ENCODE assay signal across 9 mouse cellular contexts in the genomic region with DNA sequence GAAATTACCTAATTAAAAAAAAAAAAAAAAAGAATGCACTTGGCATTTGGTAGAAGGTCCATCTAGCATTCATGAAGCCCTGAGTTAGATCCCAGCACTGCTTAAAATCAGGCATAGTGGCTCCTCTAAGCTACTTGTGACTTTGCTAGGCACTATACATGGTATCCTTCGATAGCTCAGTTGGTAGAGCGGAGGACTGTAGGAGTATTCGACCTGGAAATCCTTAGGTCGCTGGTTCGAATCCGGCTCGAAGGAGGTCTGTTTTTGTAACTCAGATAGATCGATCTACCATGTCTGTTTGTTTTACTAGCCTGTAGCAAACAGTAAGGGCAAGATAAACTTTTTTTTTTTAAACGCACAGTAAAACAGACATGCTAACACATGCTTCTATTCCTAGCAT. TPM values are rescaled to one million over a fixed set of nuclear protein-coding genes. Genes with fewer than 3 reads are reported as not detected.
DNase-seq lines count a peak whose midpoint lies in the region; ATAC-seq and TF ChIP-seq lines count a peak whose summit lies in the region.
"Had no signal": no experiment of that assay in that cellular context is flagged by ENCODE, and none has a peak within 500 bp of the region (broad histone marks: within the 10 kb centered on the region; RNA-seq: fewer than 3 reads in every experiment).

No protein-coding gene starts in this region.

- peak overlapping the region in 1 of 3 experiments; percentile 24 for H3K4me3 ChIP-seq in CH12.LX (replicated peaks in 1 of 3; ENCODE audit: low read depth in 2 of 3, low read length in 2 of 3, poor library complexity in 1 of 3)
- H3K4me3 ChIP-seq in embryonic facial prominence, embryonic 13.5 days = no peak overlapping the region
- H3K4me3 ChIP-seq in liver, embryonic 14.5 days (ENCODE audit: insufficient read depth in 1 of 2, low read depth in 2 of 2, low read length in 2 of 2) = no peak overlapping the region

- no peak overlapping the region for H3K9ac ChIP-seq in CH12.LX (ENCODE audit: insufficient read depth, low read depth)
- no peak overlapping the region for H3K9ac ChIP-seq in embryonic facial prominence, embryonic 13.5 days
- no peak overlapping the region for H3K9ac ChIP-seq in liver, embryonic 14.5 days (replicated peaks)

- H3K79me2 ChIP-seq in CH12.LX (replicated peaks; ENCODE audit: control insufficient read depth, extremely low read depth, insufficient read depth, poor library complexity, severe bottlenecking) = no peaks in the 10 kb centered on the region

- in situ Hi-C loops in CH12.LX (cut with MboI; ENCODE audit: low pct_ligation_motif_present, low pct_unique_long_range_greater_than_20kb, low sequenced_read_pairs) = no loop called here

- no peak overlapping the region for H3K27ac ChIP-seq in CH12.LX (ENCODE audit: insufficient read depth, low read depth)
- H3K27ac ChIP-seq in embryonic facial prominence, embryonic 13.5 days = no peak overlapping the region
- H3K27ac ChIP-seq in liver, embryonic 14.5 days = no peak overlapping the region

- H3K36me3 ChIP-seq in CH12.LX (replicated peaks in 1 of 2; ENCODE audit: control insufficient read depth in 1 of 2, insufficient read depth in 1 of 2, low read length in 1 of 2) = no peaks in the 10 kb centered on the region
- no peaks in the 10 kb centered on the region for H3K36me3 ChIP-seq in embryonic facial prominence, embryonic 13.5 days
- H3K36me3 ChIP-seq in liver, embryonic 14.5 days (replicated peaks; ENCODE audit: control insufficient read depth, insufficient read depth, low read depth) = no peaks in the 10 kb centered on the region

- TF ChIP-seq CTCF in CH12.LX (conservative IDR thresholded peaks at IDR 0.05 in 1 of 2, IDR thresholded peaks at IDR 0.05 in 1 of 2; ENCODE audit: low read depth in 2 of 2, low read length in 2 of 2) = no peak
- no peak for TF ChIP-seq CTCF in liver, embryonic 14.5 days (IDR thresholded peaks at IDR 0.05; ENCODE audit: low read depth)

- TF ChIP-seq RAD21 in CH12.LX (IDR thresholded peaks at IDR 0.05; ENCODE audit: low read depth, low read length) = no peak

- WGBS in embryonic facial prominence, embryonic 13.5 days = 2% methylated on average over 9 of the region's 9 CpGs
- WGBS in liver, embryonic 14.5 days (ENCODE audit: insufficient replicate concordance) = under 1% methylated on average over 9 of the region's 9 CpGs

- intact Hi-C loops in heart, postnatal 10 days (cut with DNase I) = no loop called here

- H3K9me3 ChIP-seq in CH12.LX (replicated peaks; ENCODE audit: low read length) = no peaks in the 10 kb centered on the region
- no peaks in the 10 kb centered on the region for H3K9me3 ChIP-seq in embryonic facial prominence, embryonic 13.5 days
- no peaks in the 10 kb centered on the region for H3K9me3 ChIP-seq in liver, embryonic 14.5 days (ENCODE audit: control insufficient read depth, low read length)

- peak overlapping the region; percentile 61; the same call in 1 of the 2 replicates for H3K4me2 ChIP-seq in CH12.LX (ENCODE audit: insufficient read depth, low read depth, poor library complexity, severe bottlenecking)
- no peak overlapping the region for H3K4me2 ChIP-seq in embryonic facial prominence, embryonic 13.5 days
- H3K4me2 ChIP-seq in liver, embryonic 14.5 days (ENCODE audit: low read depth) = peak overlapping the region; percentile 79

- H3K27me3 ChIP-seq in CH12.LX (replicated peaks) = peaks cover 2% of the 10 kb centered on the region
- H3K27me3 ChIP-seq in embryonic facial prominence, embryonic 13.5 days = no peaks in the 10 kb centered on the region; the same call in 1 of the 2 replicates
- H3K27me3 ChIP-seq in liver, embryonic 14.5 days (ENCODE audit: control insufficient read depth, insufficient read depth, low read length) = no peaks in the 10 kb centered on the region

- peak; percentile 96 for DNase-seq in CH12.LX (ENCODE audit: extremely low read depth)
- peak; percentile 66 to 82 for DNase-seq in adrenal gland, adult 18-20 months (ENCODE audit: low spot score in 2 of 2)
- peak; percentile 66 to 74 for DNase-seq in heart, postnatal 10 days
- peak; percentile 47 to 73 for DNase-seq in kidney, postnatal 25 days
- peak; percentile 83 to 86 (median 86) for DNase-seq in liver, embryonic 14.5 days (ENCODE audit: low read depth in 3 of 3, low spot score in 3 of 3)
- peak; percentile 24 for DNase-seq in ovary, postnatal 36 days (ENCODE audit: low spot score)
- peak; percentile 82 for DNase-seq in thymus, postnatal 4 days

- ATAC-seq in embryonic facial prominence, embryonic 13.5 days (ENCODE audit: insufficient number of reproducible peaks, insufficient read depth, low FRiP score, low TSS enrichment, low read depth) = 0 out of 2 replicates have a peak, but pooled peaks have one; percentile 79
- peak; percentile 51 for ATAC-seq in liver, embryonic 14.5 days (ENCODE audit: insufficient read depth)

- dilution Hi-C loops in CH12.LX (cut with MboI; ENCODE audit: extremely low pct_ligation_motif_present, extremely low pct_unique_long_range_greater_than_20kb, low sequenced_read_pairs) = no loop called here

- H3K4me1 ChIP-seq in CH12.LX (ENCODE audit: control insufficient read depth in 1 of 2, insufficient read depth in 2 of 2) = peaks cover 0 to 5% of the 10 kb centered on the region in 2 experiments; a peak in 1 of 4 replicates
- peaks cover 15% of the 10 kb centered on the region for H3K4me1 ChIP-seq in embryonic facial prominence, embryonic 13.5 days
- peaks cover 4 to 16% of the 10 kb centered on the region in 2 experiments; a peak in 3 of 4 replicates for H3K4me1 ChIP-seq in liver, embryonic 14.5 days (replicated peaks; ENCODE audit: control insufficient read depth in 2 of 2, insufficient read depth in 2 of 2, low read length in 1 of 2)

- no peak for TF ChIP-seq EP300 in CH12.LX (IDR thresholded peaks at IDR 0.05; ENCODE audit: low read length)
- TF ChIP-seq EP300 in liver, embryonic 14.5 days (IDR thresholded peaks at IDR 0.05; ENCODE audit: low read depth) = peak; percentile 43; the same call in 1 of the 2 replicates

- TF ChIP-seq POLR2A in CH12.LX (IDR thresholded peaks at IDR 0.05; ENCODE audit: low read depth, low read length) = no peak

TF ChIP-seq in CH12.LX, 34 proteins besides CTCF, POLR2A, EP300 and RAD21 (continues in another document):
- TF ChIP-seq GABPA (IDR thresholded peaks at IDR 0.05; ENCODE audit: insufficient replicate concordance, low read depth, low read length) (no peak), CHD1 (IDR thresholded peaks at IDR 0.05; ENCODE audit: low read depth, low read length) (no peak), E2F4 (IDR thresholded peaks at IDR 0.05; ENCODE audit: insufficient replicate concordance, low read depth, low read length) (peak; percentile 94), MXI1 (IDR thresholded peaks at IDR 0.05; ENCODE audit: low read depth, low read length) (no peak), MEF2A (IDR thresholded peaks at IDR 0.05; ENCODE audit: borderline replicate concordance, low read depth, low read length) (no peak), PAX5 (IDR thresholded peaks at IDR 0.05; ENCODE audit: low read length) (no peak), SMC3 (IDR thresholded peaks at IDR 0.05; ENCODE audit: low read depth, low read length) (no peak), MAZ (IDR thresholded peaks at IDR 0.05; ENCODE audit: low read depth, low read length) (no peak), MAX (IDR thresholded peaks at IDR 0.05; ENCODE audit: low read length) (no peak), TBP (conservative IDR thresholded peaks at IDR 0.05; ENCODE audit: low read depth, low read length) (peak; percentile 99), KAT2A (IDR thresholded peaks at IDR 0.05; ENCODE audit: insufficient replicate concordance, low read length) (peak; percentile 88; the same call in 1 of the 2 replicates), USF2 (conservative IDR thresholded peaks at IDR 0.05; ENCODE audit: low read depth, low read length) (no peak), TCF12 (IDR thresholded peaks at IDR 0.05; ENCODE audit: low read depth, low read length) (no peak), NRF1 (IDR thresholded peaks at IDR 0.05; ENCODE audit: low read depth, low read length) (peak; percentile 72), ZMIZ1 (IDR thresholded peaks at IDR 0.05; ENCODE audit: low read depth, low read length) (no peak), SIN3A (IDR thresholded peaks at IDR 0.05; ENCODE audit: low read length) (no peak), ZNF384 (IDR thresholded peaks at IDR 0.05; ENCODE audit: low read depth, low read length) (peak; percentile 72), ELF1 (IDR thresholded peaks at IDR 0.05; ENCODE audit: low read depth, low read length) (peak; percentile 98), JUND (conservative IDR thresholded peaks at IDR 0.05; ENCODE audit: low read depth, low read length) (no peak), ZC3H11A (IDR thresholded peaks at IDR 0.05; ENCODE audit: low read depth, low read length) (no peak), MYC (IDR thresholded peaks at IDR 0.05; ENCODE audit: low read depth, low read length) (no peak)

RNA-seq across cellular contexts. Expression of gene Btn1a1, which starts 1.2 kb away (rescaled TPM):
- 0.38 and 0.51 TPM in 2 replicates for total RNA-seq in CH12.LX (2012; rRNA removed)
- total RNA-seq in CH12.LX (2014; rRNA removed) = 0.20 TPM in 2 replicates
- 0.08 and 0.21 TPM in 2 replicates for polyA plus RNA-seq in CH12.LX (2012; ENCODE audit: insufficient read length, low read depth)
- total RNA-seq in adrenal gland, adult 18-20 months (2021) = under 1 TPM in 1 of 2 experiments, not detected in 1; 0.10 TPM
- polyA plus RNA-seq in embryonic facial prominence, embryonic 13.5 days (2015; fragmentation: Nextera tagmentation; extraction: Ambion mirVana) = not detected in 2 replicates
- not detected for total RNA-seq in heart, postnatal 10 days (2021)
- polyA plus RNA-seq in liver, embryonic 14.5 days (2012; rRNA removed) = 1.5 and 2.1 TPM in 2 replicates
- polyA plus RNA-seq in liver, embryonic 14.5 days (2014; fragmentation: Nextera tagmentation; extraction: Ambion mirVana) = 1.5 and 1.8 TPM in 2 replicates

RNA-seq across cellular contexts. Expression of gene Btn2a2, which starts 21.7 kb away (rescaled TPM):
- total RNA-seq in CH12.LX (2012; rRNA removed) = 1.1 and 1.3 TPM in 2 replicates
- 1.2 and 1.3 TPM in 2 replicates for total RNA-seq in CH12.LX (2014; rRNA removed)
- polyA plus RNA-seq in CH12.LX (2012; ENCODE audit: insufficient read length, low read depth) = 2.1 and 2.8 TPM in 2 replicates
- not detected for total RNA-seq in adrenal gland, adult 18-20 months (2021)
- 1.5 and 1.7 TPM in 2 replicates for polyA plus RNA-seq in embryonic facial prominence, embryonic 13.5 days (2015; fragmentation: Nextera tagmentation; extraction: Ambion mirVana)
- total RNA-seq in heart, postnatal 10 days (2021) = not detected
- 0.01 TPM in 1 of 2 replicates, not detected in the other for polyA plus RNA-seq in liver, embryonic 14.5 days (2012; rRNA removed)
- polyA plus RNA-seq in liver, embryonic 14.5 days (2014; fragmentation: Nextera tagmentation; extraction: Ambion mirVana) = not detected in 2 replicates
- polyA plus RNA-seq: gonadal fat pad, adult 2 months had no signal

RNA-seq across cellular contexts. Expression of gene Abt1, which starts 43.2 kb away (rescaled TPM):
- total RNA-seq in CH12.LX (2012; rRNA removed) (10.1 and 13.1 TPM in 2 replicates), CH12.LX (2014; rRNA removed) (14.4 and 15.4 TPM in 2 replicates)
- 11.7 and 12.9 TPM in 2 replicates for polyA plus RNA-seq in CH12.LX (2012; ENCODE audit: insufficient read length, low read depth)
- 1 to 10 TPM; 7.9 to 8.4 TPM for total RNA-seq in adrenal gland, adult 18-20 months (2021)
- polyA plus RNA-seq in embryonic facial prominence, embryonic 13.5 days (2015; fragmentation: Nextera tagmentation; extraction: Ambion mirVana) = 13.1 and 14.6 TPM in 2 replicates
- 1 to 10 TPM; 5.3 to 5.6 TPM for total RNA-seq in heart, postnatal 10 days (2021)
- polyA plus RNA-seq in liver, embryonic 14.5 days (2012; rRNA removed) = 2.4 and 4.0 TPM in 2 replicates
- 5.2 and 5.3 TPM in 2 replicates for polyA plus RNA-seq in liver, embryonic 14.5 days (2014; fragmentation: Nextera tagmentation; extraction: Ambion mirVana)

Comparison
In these comparisons a context has a peak if more than half of its experiments do, and no peak if none do; other contexts are left out.
1. DNase-seq: peak in every context shown above with its lines; median percentile 96 in CH12.LX; 86 in liver, embryonic 14.5 days; 82 in thymus, postnatal 4 days; 74 in adrenal gland, adult 18-20 months; 70 in heart, postnatal 10 days; 60 in kidney, postnatal 25 days; 24 in ovary, postnatal 36 days.